Mouse (Mus musculus): ENCODE results near the gene Npw. TPM values are rescaled to one million over a fixed set of nuclear protein-coding genes. Genes with fewer than 3 reads are reported as not detected.

Npw gene
- polyA plus RNA-seq, 1 experiment, result 0.71 TPM

DNA sequence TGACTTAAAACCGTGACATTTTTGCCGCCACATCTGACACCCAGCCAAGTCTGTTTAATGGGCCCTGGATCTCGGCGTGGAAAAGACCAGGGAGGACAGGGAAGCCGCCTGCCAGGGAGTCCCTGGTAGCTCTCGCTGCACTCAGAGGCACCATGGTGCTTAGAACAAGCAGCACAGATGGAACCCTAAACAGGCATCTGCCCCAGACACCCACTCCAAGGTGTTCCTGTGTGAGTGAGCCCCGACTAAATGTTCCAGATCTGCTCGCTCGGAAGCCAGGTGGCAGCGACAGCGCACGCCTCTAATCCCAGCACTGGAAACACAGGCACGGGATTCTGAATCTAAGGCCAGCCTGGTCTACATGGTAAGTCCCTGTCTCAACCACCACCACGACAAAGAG, 28.2 kb downstream of the Npw start:
- Histone ChIP-seq H3K27ac (ENCODE audit: insufficient read depth, low read length) (no peak overlapping the region), H3K36me3 (ENCODE audit: control insufficient read depth, insufficient read depth, low read length) (peaks cover 16% of the 10 kb centered on the region), H3K27me3 (ENCODE audit: control insufficient read depth, insufficient read depth, low read length) (no peaks in the 10 kb centered on the region), H3K4me1 (ENCODE audit: control insufficient read depth, insufficient read depth, insufficient read length) (peaks cover 7% of the 10 kb centered on the region; the same call in 1 of the 2 replicates), H3K4me3 (ENCODE audit: extremely low read depth, insufficient read depth, insufficient read length) (no peak overlapping the region)
- no peak for TF ChIP-seq POLR2A (IDR thresholded peaks at IDR 0.05; ENCODE audit: low read depth, low read length)
- TF ChIP-seq CTCF (IDR thresholded peaks at IDR 0.05; ENCODE audit: extremely low read depth, insufficient read depth, insufficient read length, insufficient replicate concordance), result no peak
- no peak for DNase-seq (ENCODE audit: low read depth in 1 of 2, low spot score in 2 of 2)
- WGBS, result 91% methylated on average over 14 of the region's 14 CpGs

DNA sequence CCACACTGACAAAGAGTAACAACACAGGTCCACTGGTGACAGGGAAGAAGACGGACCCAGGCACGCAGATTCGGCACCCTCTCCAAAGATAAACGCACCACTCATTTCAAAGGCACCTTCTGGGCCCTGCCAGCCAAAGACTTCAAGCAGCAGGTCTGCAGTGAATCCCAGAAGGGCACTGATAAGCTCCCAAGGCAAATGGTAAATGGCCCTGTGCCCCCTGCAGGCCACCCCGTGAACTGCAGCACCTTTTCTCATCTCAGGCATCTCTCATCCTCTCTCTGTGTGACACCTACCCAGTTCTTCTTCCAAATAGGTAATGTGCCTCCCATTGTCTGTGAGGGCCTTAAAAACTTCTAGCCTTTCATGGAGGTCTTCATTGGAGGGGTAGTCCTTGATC, 29.6 kb downstream of the Npw start:
- peaks cover 18% of the 10 kb centered on the region for H3K36me3 ChIP-seq (ENCODE audit: control insufficient read depth, insufficient read depth, low read length)
- peaks cover 7% of the 10 kb centered on the region; the same call in 1 of the 2 replicates for H3K4me1 ChIP-seq (ENCODE audit: control insufficient read depth, insufficient read depth, insufficient read length)
- H3K4me3 ChIP-seq (ENCODE audit: extremely low read depth, insufficient read depth, insufficient read length), result no peak overlapping the region
- peak; percentile 9 to 66 for DNase-seq (ENCODE audit: low read depth in 1 of 2, low spot score in 2 of 2)
- no peak for TF ChIP-seq POLR2A (IDR thresholded peaks at IDR 0.05; ENCODE audit: low read depth, low read length)
- TF ChIP-seq CTCF (IDR thresholded peaks at IDR 0.05; ENCODE audit: extremely low read depth, insufficient read depth, insufficient read length, insufficient replicate concordance), result peak; percentile 96
- WGBS, result 41% methylated on average over 5 of the region's 5 CpGs
- no peaks in the 10 kb centered on the region for H3K27me3 ChIP-seq (ENCODE audit: control insufficient read depth, insufficient read depth, low read length)
- H3K27ac ChIP-seq (ENCODE audit: insufficient read depth, low read length), result no peak overlapping the region

DNA sequence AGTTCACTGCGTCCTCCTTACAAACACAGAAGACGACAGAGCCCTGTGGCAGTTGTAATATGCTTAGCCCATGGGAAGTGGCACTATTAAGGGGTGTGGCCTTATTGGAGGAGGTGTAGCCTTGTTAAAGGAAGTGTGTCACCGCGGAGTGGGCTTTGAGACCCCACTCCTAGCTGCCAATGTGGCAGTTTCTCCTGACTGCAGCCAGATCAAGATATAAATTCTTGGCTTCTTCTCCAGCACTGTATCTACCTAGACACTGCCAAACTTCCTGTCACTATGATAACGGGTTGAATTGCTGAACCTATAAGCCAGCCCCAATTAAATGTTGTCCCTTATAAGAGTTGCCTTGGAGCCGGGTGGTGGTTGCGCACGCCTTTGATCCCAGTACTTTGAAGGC, 32.8 kb downstream of the Npw start:
- Histone ChIP-seq H3K4me1 (ENCODE audit: control insufficient read depth, insufficient read depth, insufficient read length) (no peaks in the 10 kb centered on the region), H3K27me3 (ENCODE audit: control insufficient read depth, insufficient read depth, low read length) (no peaks in the 10 kb centered on the region), H3K4me3 (ENCODE audit: extremely low read depth, insufficient read depth, insufficient read length) (no peak overlapping the region), H3K36me3 (ENCODE audit: control insufficient read depth, insufficient read depth, low read length) (peaks cover 40% of the 10 kb centered on the region), H3K27ac (ENCODE audit: insufficient read depth, low read length) (no peak overlapping the region)
- no peak for DNase-seq (ENCODE audit: low read depth in 1 of 2, low spot score in 2 of 2)
- 87% methylated on average over 8 of the region's 8 CpGs for WGBS
- TF ChIP-seq POLR2A (IDR thresholded peaks at IDR 0.05; ENCODE audit: low read depth, low read length) (no peak), CTCF (IDR thresholded peaks at IDR 0.05; ENCODE audit: extremely low read depth, insufficient read depth, insufficient read length, insufficient replicate concordance) (no peak)

DNA sequence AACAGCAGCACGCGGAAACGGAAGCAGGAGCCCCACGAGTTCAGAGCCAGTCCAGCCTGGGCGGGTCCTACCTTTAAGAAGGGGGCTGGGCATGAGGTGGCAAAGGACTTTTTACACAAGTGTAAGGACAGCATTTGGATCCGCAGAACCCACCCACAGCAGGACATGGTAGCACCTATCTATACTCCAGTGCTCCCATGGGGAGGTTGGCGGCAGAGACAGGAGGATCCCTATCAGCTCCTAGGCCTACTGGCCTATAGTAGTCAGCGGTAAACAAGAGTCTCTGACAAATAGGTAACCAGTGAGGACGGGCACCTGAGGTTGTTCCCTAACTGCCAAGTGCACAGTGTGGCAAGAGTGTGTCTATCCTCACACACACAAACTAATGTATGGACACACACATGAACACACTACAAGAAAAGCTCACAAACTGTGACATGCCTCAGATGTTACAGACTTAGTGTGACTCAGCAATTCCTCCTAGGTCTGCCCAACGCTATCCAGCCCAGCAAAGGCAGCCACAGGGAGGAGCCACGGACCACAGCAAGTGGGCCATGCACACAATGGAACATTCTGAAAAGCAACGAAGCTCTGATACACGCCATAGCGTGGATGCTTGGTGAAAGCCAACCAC, 40.6 kb downstream of the Npw start:
- no peaks in the 10 kb centered on the region for H3K27me3 ChIP-seq (ENCODE audit: control insufficient read depth, insufficient read depth, low read length)
- DNase-seq (ENCODE audit: low read depth in 1 of 2, low spot score in 2 of 2), result no peak
- TF ChIP-seq POLR2A (IDR thresholded peaks at IDR 0.05; ENCODE audit: low read depth, low read length) (no peak), CTCF (IDR thresholded peaks at IDR 0.05; ENCODE audit: extremely low read depth, insufficient read depth, insufficient read length, insufficient replicate concordance) (no peak)
- 63% methylated on average over 14 of the region's 14 CpGs for WGBS
- H3K4me3 ChIP-seq (ENCODE audit: extremely low read depth, insufficient read depth, insufficient read length), result no peak overlapping the region
- no peaks in the 10 kb centered on the region for H3K4me1 ChIP-seq (ENCODE audit: control insufficient read depth, insufficient read depth, insufficient read length)
- no peak overlapping the region for H3K27ac ChIP-seq (ENCODE audit: insufficient read depth, low read length)
- peaks cover 42% of the 10 kb centered on the region for H3K36me3 ChIP-seq (ENCODE audit: control insufficient read depth, insufficient read depth, low read length)

DNA sequence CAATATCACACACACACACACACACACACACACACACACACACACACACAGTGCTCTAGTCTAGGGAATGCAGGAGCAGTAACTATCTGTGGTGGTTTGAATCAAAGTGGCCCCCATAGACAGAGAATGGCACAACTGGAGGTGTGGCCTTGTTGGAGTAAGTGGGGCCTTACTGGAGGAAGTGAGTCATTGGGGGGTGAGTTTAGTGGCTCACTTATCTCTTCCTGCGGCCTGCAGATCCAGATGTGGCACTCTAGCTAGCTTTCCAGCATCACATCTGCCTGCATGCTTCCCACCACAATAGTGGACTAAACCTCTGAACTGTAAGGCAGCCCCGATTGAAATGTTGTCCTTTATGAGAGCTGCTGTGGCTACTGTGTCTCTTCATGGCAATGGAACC, 47.5 kb downstream of the Npw start:
- Histone ChIP-seq H3K4me3 (ENCODE audit: extremely low read depth, insufficient read depth, insufficient read length) (no peak overlapping the region), H3K36me3 (ENCODE audit: control insufficient read depth, insufficient read depth, low read length) (peaks cover 26% of the 10 kb centered on the region), H3K4me1 (ENCODE audit: control insufficient read depth, insufficient read depth, insufficient read length) (no peaks in the 10 kb centered on the region), H3K27ac (ENCODE audit: insufficient read depth, low read length) (no peak overlapping the region), H3K27me3 (ENCODE audit: control insufficient read depth, insufficient read depth, low read length) (no peaks in the 10 kb centered on the region)
- 21% methylated on average over 2 of the region's 2 CpGs for WGBS
- no peak for DNase-seq (ENCODE audit: low read depth in 1 of 2, low spot score in 2 of 2)
- TF ChIP-seq CTCF (IDR thresholded peaks at IDR 0.05; ENCODE audit: extremely low read depth, insufficient read depth, insufficient read length, insufficient replicate concordance), result no peak
- TF ChIP-seq POLR2A (IDR thresholded peaks at IDR 0.05; ENCODE audit: low read depth, low read length), result no peak

DNA sequence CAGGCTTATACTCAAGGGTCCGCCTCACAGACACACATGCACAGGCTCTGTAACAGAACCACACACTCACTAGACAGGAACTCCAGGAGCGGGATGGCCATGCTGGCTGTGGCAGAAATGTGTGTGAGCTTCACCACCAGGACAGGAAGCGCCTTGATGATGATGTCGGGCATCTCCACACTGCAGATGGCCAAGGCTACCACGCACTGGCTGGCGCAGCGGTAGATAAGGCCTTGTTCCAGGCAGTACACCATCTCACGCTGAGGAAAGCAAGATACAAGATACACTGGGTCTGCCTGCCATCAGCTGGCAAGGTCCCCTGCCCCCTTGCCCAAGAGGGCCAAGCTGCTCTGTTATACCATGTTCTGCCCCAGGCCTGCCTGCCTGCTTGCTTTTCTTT, 49.4 kb downstream of the Npw start:
- no peak overlapping the region for H3K27ac ChIP-seq (ENCODE audit: insufficient read depth, low read length)
- H3K36me3 ChIP-seq (ENCODE audit: control insufficient read depth, insufficient read depth, low read length), result peaks cover 22% of the 10 kb centered on the region
- no peak overlapping the region for H3K4me3 ChIP-seq (ENCODE audit: extremely low read depth, insufficient read depth, insufficient read length)
- WGBS, result 76% methylated on average over 8 of the region's 8 CpGs
- TF ChIP-seq POLR2A (IDR thresholded peaks at IDR 0.05; ENCODE audit: low read depth, low read length) (no peak), CTCF (IDR thresholded peaks at IDR 0.05; ENCODE audit: extremely low read depth, insufficient read depth, insufficient read length, insufficient replicate concordance) (no peak)
- no peak for DNase-seq (ENCODE audit: low read depth in 1 of 2, low spot score in 2 of 2)
- H3K4me1 ChIP-seq (ENCODE audit: control insufficient read depth, insufficient read depth, insufficient read length), result no peaks in the 10 kb centered on the region
- no peaks in the 10 kb centered on the region for H3K27me3 ChIP-seq (ENCODE audit: control insufficient read depth, insufficient read depth, low read length)

DNA sequence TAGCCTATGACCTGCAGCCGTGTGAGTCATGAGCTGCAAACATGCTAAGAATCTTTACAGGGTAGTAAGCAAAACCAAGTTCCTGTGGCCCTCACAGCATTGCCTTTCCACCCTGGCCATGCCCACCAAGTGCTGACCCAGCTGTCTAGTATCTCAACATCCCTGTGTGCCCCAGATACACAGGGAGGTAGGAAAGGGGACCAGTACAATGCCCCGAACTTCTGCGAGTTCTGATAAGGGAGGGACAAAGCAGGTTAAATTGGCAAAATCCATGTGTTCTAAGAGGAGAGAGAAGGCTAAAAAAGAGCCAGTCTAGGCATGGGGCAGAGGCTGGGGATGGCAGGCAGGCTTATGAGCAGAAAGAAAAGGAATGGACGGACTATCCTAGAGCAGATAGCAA, 49.9 kb downstream of the Npw start:
- no peaks in the 10 kb centered on the region for H3K27me3 ChIP-seq (ENCODE audit: control insufficient read depth, insufficient read depth, low read length)
- H3K27ac ChIP-seq (ENCODE audit: insufficient read depth, low read length), result no peak overlapping the region
- 77% methylated on average over 4 of the region's 4 CpGs for WGBS
- H3K4me3 ChIP-seq (ENCODE audit: extremely low read depth, insufficient read depth, insufficient read length), result no peak overlapping the region
- peaks cover 22% of the 10 kb centered on the region for H3K36me3 ChIP-seq (ENCODE audit: control insufficient read depth, insufficient read depth, low read length)
- no peaks in the 10 kb centered on the region for H3K4me1 ChIP-seq (ENCODE audit: control insufficient read depth, insufficient read depth, insufficient read length)
- no peak for DNase-seq (ENCODE audit: low read depth in 1 of 2, low spot score in 2 of 2)
- TF ChIP-seq CTCF (IDR thresholded peaks at IDR 0.05; ENCODE audit: extremely low read depth, insufficient read depth, insufficient read length, insufficient replicate concordance) (no peak), POLR2A (IDR thresholded peaks at IDR 0.05; ENCODE audit: low read depth, low read length) (no peak)

Other genes with a start within 250 kb of the Npw start
- gene Rnps1, start 243.9 kb downstream of the Npw start, polyA plus RNA-seq (2012; rRNA removed), result 87.0 and 113 TPM in 2 replicates
- gene Eci1, start 231.8 kb downstream of the Npw start, polyA plus RNA-seq (2012; rRNA removed), result 28.0 and 38.1 TPM in 2 replicates
- gene Dnase1l2, start 215.4 kb downstream of the Npw start, polyA plus RNA-seq (2012; rRNA removed), result 7.8 and 8.6 TPM in 2 replicates
- gene E4f1, start 188.1 kb downstream of the Npw start, polyA plus RNA-seq (2012; rRNA removed), result 95.9 and 110 TPM in 2 replicates
- gene Pgp, start 188.1 kb downstream of the Npw start, polyA plus RNA-seq (2012; rRNA removed), result 31.6 and 51.3 TPM in 2 replicates
- 1.5 and 1.9 TPM in 2 replicates for gene Bricd5, start 184.6 kb downstream of the Npw start, polyA plus RNA-seq (2012; rRNA removed)
- gene Mlst8, start 179.4 kb downstream of the Npw start, polyA plus RNA-seq (2012; rRNA removed), result 37.8 and 43.7 TPM in 2 replicates
- gene Caskin1, start 169.9 kb downstream of the Npw start, polyA plus RNA-seq (2012; rRNA removed), result 0.40 and 0.47 TPM in 2 replicates
- gene Traf7, start 130.5 kb downstream of the Npw start, polyA plus RNA-seq (2012; rRNA removed), result 182 and 213 TPM in 2 replicates
- 2.2 and 2.5 TPM in 2 replicates for gene Rab26, start 124.2 kb downstream of the Npw start, polyA plus RNA-seq (2012; rRNA removed)
- 70.8 and 73.9 TPM in 2 replicates for gene Pkd1, start 108.6 kb downstream of the Npw start, polyA plus RNA-seq (2012; rRNA removed)
- gene Tsc2, start 25.8 kb downstream of the Npw start, polyA plus RNA-seq (2012; rRNA removed), result 86.1 and 90.2 TPM in 2 replicates
- gene Nthl1, start 25.8 kb downstream of the Npw start, polyA plus RNA-seq (2012; rRNA removed), result 7.1 and 8.1 TPM in 2 replicates
- gene Slc9a3r2, start 8.1 kb downstream of the Npw start, polyA plus RNA-seq (2012; rRNA removed), result 62.2 and 66.7 TPM in 2 replicates
- gene Zfp598, start 11.2 kb upstream of the Npw start, polyA plus RNA-seq (2012; rRNA removed), result 59.7 and 77.0 TPM in 2 replicates
- gene Syngr3, start 31.5 kb upstream of the Npw start, polyA plus RNA-seq (2012; rRNA removed), result 0.20 and 0.23 TPM in 2 replicates
- 13.8 and 26.7 TPM in 2 replicates for gene Gfer, start 37.7 kb upstream of the Npw start, polyA plus RNA-seq (2012; rRNA removed)
- 6.8 and 7.5 TPM in 2 replicates for gene Noxo1, start 37.8 kb upstream of the Npw start, polyA plus RNA-seq (2012; rRNA removed)
- 52.5 and 59.8 TPM in 2 replicates for gene Tbl3, start 49.2 kb upstream of the Npw start, polyA plus RNA-seq (2012; rRNA removed)
- 0.41 and 0.86 TPM in 2 replicates for gene Rnf151, start 59.6 kb upstream of the Npw start, polyA plus RNA-seq (2012; rRNA removed)
- 2,560 and 3,342 TPM in 2 replicates for gene Rps2, start 59.7 kb upstream of the Npw start, polyA plus RNA-seq (2012; rRNA removed)
- gene Ndufb10, start 66.0 kb upstream of the Npw start, polyA plus RNA-seq (2012; rRNA removed), result 91.1 and 135 TPM in 2 replicates
- not detected in 2 replicates for gene Rpl3l, start 69.4 kb upstream of the Npw start, polyA plus RNA-seq (2012; rRNA removed)
- gene Msrb1, start 78.2 kb upstream of the Npw start, polyA plus RNA-seq (2012; rRNA removed), result 56.7 and 66.9 TPM in 2 replicates
- gene Hs3st6, start 94.5 kb upstream of the Npw start, polyA plus RNA-seq (2012; rRNA removed), result 0.42 and 0.45 TPM in 2 replicates
- not detected in 2 replicates for gene Meiob, start 145.8 kb upstream of the Npw start, polyA plus RNA-seq (2012; rRNA removed)
- 142 and 147 TPM in 2 replicates for gene Hagh, start 181.7 kb upstream of the Npw start, polyA plus RNA-seq (2012; rRNA removed)
- gene Fahd1, start 191.9 kb upstream of the Npw start, polyA plus RNA-seq (2012; rRNA removed), result 7.7 and 8.7 TPM in 2 replicates
- gene Igfals, start 207.5 kb upstream of the Npw start, polyA plus RNA-seq (2012; rRNA removed), result 1.1 and 1.9 TPM in 2 replicates
- 43.5 and 47.2 TPM in 2 replicates for gene Nubp2, start 227.9 kb upstream of the Npw start, polyA plus RNA-seq (2012; rRNA removed)
- gene Spsb3, start 228.2 kb upstream of the Npw start, polyA plus RNA-seq (2012; rRNA removed), result 76.9 and 112 TPM in 2 replicates
- 35.2 and 45.9 TPM in 2 replicates for gene Eme2, start 236.6 kb upstream of the Npw start, polyA plus RNA-seq (2012; rRNA removed)
- gene Mrps34, start 236.7 kb upstream of the Npw start, polyA plus RNA-seq (2012; rRNA removed), result 68.9 and 106 TPM in 2 replicates
- 45.3 and 54.4 TPM in 2 replicates for gene Nme3, start 238.0 kb upstream of the Npw start, polyA plus RNA-seq (2012; rRNA removed)

Data from spleen, adult 2 months (tissue).